Mouse (Mus musculus) B cell, adult (primary cell): Measurements from ENCODE around the gene Oxct1. TPM values are rescaled to one million over a fixed set of nuclear protein-coding genes. Genes with fewer than 3 reads are reported as not detected.

Experiments used
- total RNA-seq: library from RNA; stranded (reverse); gene quantifications from 4 replicates; pipeline ENCODE4 v1.2.4, GENCODE M21; 2023; ENCODE audit not compliant: inconsistent age

Gene Oxct1
- total RNA-seq = 29.2 to 34.7 TPM (median 31.8 TPM) in 4 replicates

DNA sequence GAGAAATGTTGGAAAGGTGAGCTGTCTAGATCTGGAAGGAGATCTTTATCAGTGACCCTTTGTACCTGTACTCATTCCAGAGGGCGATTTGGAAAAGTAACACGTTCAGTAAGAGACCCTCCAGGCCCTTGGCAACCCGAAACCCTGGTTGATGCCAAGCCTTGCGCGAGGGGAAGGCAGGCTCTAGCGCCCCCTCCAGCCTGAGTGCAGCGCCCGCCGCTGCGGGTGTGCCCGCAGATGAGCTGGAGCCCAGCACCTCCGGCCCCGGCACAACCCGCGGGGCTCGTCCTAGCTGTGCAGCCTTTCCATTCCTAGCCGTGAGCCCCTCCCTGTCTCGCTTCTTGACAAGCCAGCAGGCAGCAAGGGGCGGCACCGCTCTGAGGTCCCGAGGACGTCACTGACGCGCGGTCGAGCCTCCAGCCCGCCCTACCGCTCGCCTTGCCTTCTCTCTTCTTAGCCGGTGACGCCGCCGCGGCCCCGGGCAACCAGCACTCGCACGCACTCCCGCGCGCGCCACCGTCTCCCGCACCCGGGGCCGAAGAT, at the start of gene Oxct1:
Oxct1 (plus strand) TSS at position 153 of the 543 bp plus-strand sequence.

DNA sequence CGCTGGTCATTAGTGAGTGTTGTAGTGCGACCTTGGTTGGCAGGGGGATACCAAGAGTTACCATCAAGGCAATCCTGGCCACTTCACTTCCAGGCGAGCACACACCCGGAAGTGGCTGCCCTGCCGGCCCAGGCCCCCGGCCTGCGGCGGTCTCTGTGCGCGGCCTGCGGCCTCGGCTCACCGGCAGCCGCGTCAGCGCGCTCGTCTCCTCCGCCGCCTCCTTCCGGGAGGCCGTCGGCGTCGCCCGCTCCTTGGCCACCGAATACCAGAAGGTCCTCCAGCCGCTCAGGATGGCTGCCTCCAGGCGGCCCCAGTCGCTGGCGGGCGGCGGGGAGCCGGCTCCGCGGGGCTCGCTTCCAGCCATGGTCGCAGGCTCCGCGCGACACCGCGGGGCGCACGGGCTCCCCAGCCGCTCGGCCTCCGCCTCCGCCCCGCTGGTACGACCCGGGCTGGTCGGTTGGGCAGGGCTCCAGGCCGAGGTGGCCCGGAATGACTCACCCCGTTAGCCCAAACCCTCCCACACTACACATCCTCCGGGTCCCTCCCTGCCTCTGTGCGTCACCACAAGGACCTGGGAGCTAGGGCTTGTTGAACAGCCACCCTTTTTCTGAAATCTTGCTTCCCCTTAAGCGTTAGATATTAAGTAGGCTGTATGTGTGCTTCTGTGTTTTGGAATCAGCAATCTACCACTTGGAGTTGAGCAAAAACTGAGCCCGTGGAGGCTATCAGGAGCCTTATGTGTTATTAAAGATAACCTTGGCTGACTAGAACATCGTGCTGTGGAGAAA, 46.9 kb upstream of the Oxct1 start, which contains the start of gene Fbxo4:
Fbxo4 (minus strand) TSS at position 513 of the 788 bp plus-strand sequence.

GRCm38 (mm10) chr15:3995448-3996266, 30.5 kb upstream of the Oxct1 start, which contains the start of gene AW549877:
Gene AW549877 (minus strand): TSS chr15:3995744.

Other genes with a start within 250 kb of the Oxct1 start
- gene Fbxo4, start 46.8 kb upstream of the Oxct1 start, total RNA-seq = 29.3 to 31.9 TPM (median 30.7 TPM) in 4 replicates
- gene AW549877, start 30.6 kb upstream of the Oxct1 start, total RNA-seq = 57.3 to 69.1 TPM (median 65.3 TPM) in 4 replicates